Mouse (Mus musculus) brain, embryonic 14.5 days (tissue): Measurements from ENCODE around the gene Myl9.

Source experiments
- CTCF ChIP-seq: fragments of 200-500 bp; IDR thresholded peaks from 2 replicates; pipeline ENCODE4 v1.5.1; 2012; ENCODE audit warnings: inconsistent platforms, mild to moderate bottlenecking, moderate library complexity, borderline replicate concordance; ENCODE audit not compliant: insufficient read depth, insufficient read length; ENCODE audit errors: extremely low read depth
- POLR2A ChIP-seq: fragments of 200-500 bp; IDR thresholded peaks from 2 replicates; pipeline ENCODE4 v1.6.1; 2012; ENCODE audit warnings: mild to moderate bottlenecking, inconsistent platforms, borderline replicate concordance; ENCODE audit not compliant: poor library complexity, insufficient read depth, insufficient read length, severe bottlenecking; ENCODE audit errors: extremely low read depth

GRCm38 (mm10) chr2:156780752-156781151 is 5.5 kb downstream of the Myl9 start:
- TF ChIP-seq POLR2A (no peak), CTCF (no peak)
